10 mouse cellular contexts compared by ENCODE assay signal in genomic region chr9:99418377-99418776, GRCm38 (mm10). TPM values are rescaled to one million over a fixed set of nuclear protein-coding genes. Genes with fewer than 3 reads are reported as not detected.
DNase-seq lines count a peak whose midpoint lies in the region; ATAC-seq and TF ChIP-seq lines count a peak whose summit lies in the region.
"Had no signal": no experiment of that assay in that cellular context is flagged by ENCODE, and none has a peak within 500 bp of the region (broad histone marks: within the 10 kb centered on the region; RNA-seq: fewer than 3 reads in every experiment).

No protein-coding gene starts in this region.

- H3K9ac ChIP-seq in embryonic facial prominence, embryonic 15.5 days, result no peak overlapping the region
- H3K9ac ChIP-seq in lung, postnatal 0 days (replicated peaks; ENCODE audit: low read depth), result no peak overlapping the region
- H3K9ac ChIP-seq: heart, embryonic 12.5 days had no signal

- H3K27me3 ChIP-seq in embryonic facial prominence, embryonic 15.5 days, result no peaks in the 10 kb centered on the region
- H3K27me3 ChIP-seq in lung, postnatal 0 days (replicated peaks; ENCODE audit: insufficient read depth, low read length), result no peaks in the 10 kb centered on the region
- H3K27me3 ChIP-seq: heart, embryonic 12.5 days had no signal

- 57% methylated on average over 5 of the region's 5 CpGs for WGBS in embryonic facial prominence, embryonic 15.5 days
- 71% methylated on average over 5 of the region's 5 CpGs for WGBS in lung, postnatal 0 days

- DNase-seq in lung, postnatal 36 days, result peak; percentile 27
- DNase-seq in lung, postnatal 25 days (ENCODE audit: low spot score), result no peak
- DNase-seq in left cerebral cortex, adult 2 months (ENCODE audit: extremely low spot score in 1 of 2, low spot score in 2 of 2), result peak in 1 of 2 experiments; percentile 63
- peak; percentile 64 to 66 for DNase-seq in right cerebral cortex, postnatal 36 days (ENCODE audit: low spot score in 2 of 2)
- no peak for DNase-seq in adrenal gland, adult 18-20 months (ENCODE audit: low spot score in 2 of 2)
- DNase-seq in lung, postnatal 0 days (ENCODE audit: low spot score), result no peak
- DNase-seq: cerebellum, postnatal 36 days had no signal

- no peak overlapping the region for H3K4me2 ChIP-seq in embryonic facial prominence, embryonic 15.5 days (replicated peaks)
- H3K4me2 ChIP-seq in lung, postnatal 0 days (replicated peaks; ENCODE audit: low read depth, low read length), result no peak overlapping the region
- H3K4me2 ChIP-seq: heart, embryonic 12.5 days had no signal

- intact Hi-C loops in left cerebral cortex, adult 2 months (cut with DNase I), result no loop called here

- peak; percentile 36 for ATAC-seq in embryonic facial prominence, embryonic 15.5 days (ENCODE audit: insufficient number of reproducible peaks, low FRiP score, low TSS enrichment, low read depth)
- ATAC-seq in lung, postnatal 0 days, result no peak

- no peaks in the 10 kb centered on the region for H3K9me3 ChIP-seq in embryonic facial prominence, embryonic 15.5 days (replicated peaks)
- H3K9me3 ChIP-seq in lung, postnatal 0 days (ENCODE audit: low read length), result no peaks in the 10 kb centered on the region
- H3K9me3 ChIP-seq: heart, embryonic 12.5 days had no signal

- no peak for TF ChIP-seq EP300 in lung, postnatal 0 days (IDR thresholded peaks at IDR 0.05)

- H3K4me3 ChIP-seq in embryonic facial prominence, embryonic 15.5 days (replicated peaks), result no peak overlapping the region
- no peak overlapping the region for H3K4me3 ChIP-seq in left cerebral cortex, adult 2 months
- H3K4me3 ChIP-seq in lung, postnatal 0 days (ENCODE audit: low read depth, low read length), result no peak overlapping the region
- H3K4me3 ChIP-seq: heart, embryonic 12.5 days had no signal

- TF ChIP-seq CTCF in left cerebral cortex, adult 2 months (IDR thresholded peaks at IDR 0.05), result no peak
- TF ChIP-seq CTCF in lung, postnatal 0 days (IDR thresholded peaks at IDR 0.05), result no peak

- H3K4me1 ChIP-seq in embryonic facial prominence, embryonic 15.5 days, result peaks cover 41% of the 10 kb centered on the region
- H3K4me1 ChIP-seq in lung, postnatal 0 days (ENCODE audit: insufficient read depth, low read depth, low read length), result peaks cover 3% of the 10 kb centered on the region; the same call in 1 of the 2 replicates

- H3K36me3 ChIP-seq in embryonic facial prominence, embryonic 15.5 days, result no peaks in the 10 kb centered on the region; the same call in 1 of the 2 replicates
- H3K36me3 ChIP-seq in lung, postnatal 0 days (ENCODE audit: insufficient read depth, low read length), result no peaks in the 10 kb centered on the region
- H3K36me3 ChIP-seq: heart, embryonic 12.5 days had no signal

- H3K27ac ChIP-seq in embryonic facial prominence, embryonic 15.5 days (replicated peaks), result peak overlapping the region; percentile 56
- H3K27ac ChIP-seq in left cerebral cortex, adult 2 months, result peak overlapping the region; percentile 71
- H3K27ac ChIP-seq in lung, postnatal 0 days (ENCODE audit: low read length), result no peak overlapping the region
- H3K27ac ChIP-seq: macrophage had no signal

RNA-seq across cellular contexts. Expression of gene Mras, which starts 18.8 kb away (rescaled TPM):
- polyA plus RNA-seq in embryonic facial prominence, embryonic 15.5 days (2015; fragmentation: Nextera tagmentation; extraction: Ambion mirVana), result 25.2 and 25.4 TPM in 2 replicates
- 100 to 1,000 TPM; 166 TPM for total RNA-seq in left cerebral cortex, adult 2 months (2021)
- total RNA-seq in adrenal gland, adult 18-20 months (2021), result 10 to 100 TPM; 59.9 to 92.3 TPM
- polyA plus RNA-seq in lung, postnatal 0 days (2015; fragmentation: Nextera tagmentation; extraction: Ambion mirVana), result 13.9 and 22.4 TPM in 2 replicates

RNA-seq across cellular contexts. Expression of gene Nme9, which starts 32.9 kb away (rescaled TPM):
- polyA plus RNA-seq in embryonic facial prominence, embryonic 15.5 days (2015; fragmentation: Nextera tagmentation; extraction: Ambion mirVana), result 6.2 and 11.2 TPM in 2 replicates
- not detected for total RNA-seq in left cerebral cortex, adult 2 months (2021)
- total RNA-seq in adrenal gland, adult 18-20 months (2021), result not detected
- polyA plus RNA-seq in lung, postnatal 0 days (2015; fragmentation: Nextera tagmentation; extraction: Ambion mirVana), result 17.1 and 19.2 TPM in 2 replicates
- polyA plus RNA-seq: heart, embryonic 12.5 days; macrophage had no signal

Comparison
In these comparisons a context has a peak if more than half of its experiments do, and no peak if none do; other contexts are left out.
1. DNase-seq: peak in lung, postnatal 36 days (single experiment) and right cerebral cortex, postnatal 36 days (2 of 2); none in lung, postnatal 25 days (single experiment), adrenal gland, adult 18-20 months (0 of 2) and lung, postnatal 0 days (single experiment).